34 mouse cellular contexts compared by ENCODE assay signal in genomic region chr6:36713329-36713728, GRCm38 (mm10).
A peak's percentile ranks its signal among the peaks of the same experiment; 100 is the strongest.
DNase-seq lines count a peak whose midpoint lies in the region; ATAC-seq and TF ChIP-seq lines count a peak whose summit lies in the region.
"Had no signal": no experiment of that assay in that cellular context is flagged by ENCODE, and none has a peak within 500 bp of the region (broad histone marks: within the 10 kb centered on the region; RNA-seq: fewer than 3 reads in every experiment).

No protein-coding gene starts in this region.

- no peak for TF ChIP-seq POLR2A in embryonic fibroblast, embryonic 13.5 days (IDR thresholded peaks at IDR 0.05; ENCODE audit: low read depth, low read length)

- WGBS in midbrain, embryonic 14.5 days: 86% methylated on average over 4 of the region's 4 CpGs
- WGBS in midbrain, embryonic 11.5 days: 89% methylated on average over 4 of the region's 4 CpGs
- WGBS in kidney, embryonic 15.5 days: 93% methylated on average over 4 of the region's 4 CpGs

- peaks cover 24% of the 10 kb centered on the region; the same call in 1 of the 2 replicates for H3K36me3 ChIP-seq in midbrain, embryonic 14.5 days (ENCODE audit: control insufficient read depth, insufficient read depth, low read length)
- H3K36me3 ChIP-seq in midbrain, embryonic 11.5 days (ENCODE audit: control insufficient read depth, insufficient read depth, low read length): no peaks in the 10 kb centered on the region
- H3K36me3 ChIP-seq in kidney, embryonic 15.5 days: peaks cover 38% of the 10 kb centered on the region
- H3K36me3 ChIP-seq: intestine, embryonic 15.5 days; liver, embryonic 13.5 days; stomach, embryonic 15.5 days had no signal

- H3K4me2 ChIP-seq in midbrain, embryonic 14.5 days (ENCODE audit: low read length): no peak overlapping the region
- no peak overlapping the region for H3K4me2 ChIP-seq in midbrain, embryonic 11.5 days
- H3K4me2 ChIP-seq in kidney, embryonic 15.5 days: no peak overlapping the region
- H3K4me2 ChIP-seq: heart, embryonic 13.5 days; hindbrain, embryonic 15.5 days; intestine, embryonic 15.5 days; limb, embryonic 15.5 days; liver, embryonic 13.5 days; midbrain, embryonic 15.5 days; neural tube, embryonic 13.5 days; stomach, embryonic 15.5 days had no signal

- no peak for TF ChIP-seq CTCF in embryonic fibroblast, embryonic 13.5 days (IDR thresholded peaks at IDR 0.05; ENCODE audit: borderline replicate concordance, insufficient read depth, low read length)

- H3K4me1 ChIP-seq in midbrain, embryonic 14.5 days (ENCODE audit: control insufficient read depth, insufficient read depth, low read length): no peaks in the 10 kb centered on the region
- no peaks in the 10 kb centered on the region for H3K4me1 ChIP-seq in midbrain, embryonic 11.5 days (ENCODE audit: control insufficient read depth, insufficient read depth, low read length)
- H3K4me1 ChIP-seq in embryonic fibroblast, embryonic 13.5 days (ENCODE audit: control insufficient read depth, insufficient read depth, low read length): no peaks in the 10 kb centered on the region
- no peaks in the 10 kb centered on the region for H3K4me1 ChIP-seq in kidney, embryonic 15.5 days
- H3K4me1 ChIP-seq: heart, embryonic 13.5 days; hindbrain, embryonic 15.5 days; intestine, embryonic 15.5 days; limb, embryonic 10.5 days; limb, embryonic 15.5 days; liver, embryonic 13.5 days; megakaryocyte, embryonic 14.5 days; midbrain, embryonic 15.5 days; neural tube, embryonic 13.5 days; stomach, embryonic 15.5 days had no signal

- DNase-seq in midbrain, embryonic 14.5 days: peak; percentile 10
- no peak for DNase-seq in midbrain, embryonic 11.5 days (ENCODE audit: low spot score, missing footprints)
- peak; percentile 51 for DNase-seq in NIH3T3 (ENCODE audit: low read depth)
- no peak for DNase-seq in urinary bladder, postnatal 10 days (ENCODE audit: low spot score)
- DNase-seq: adrenal gland, postnatal 25 days; cerebellum, adult 2 months; cerebellum, postnatal 36 days; gastrocnemius, adult 2 months; gastrocnemius, postnatal 36 days; heart, adult 2 months; heart, postnatal 10 days; kidney, adult 2 months; kidney, postnatal 4 days; layer of hippocampus, postnatal 36 days; liver, embryonic 13.5 days; lung, adult 18-20 months; lung, postnatal 4 days; right cerebral cortex, postnatal 25 days; thymus, postnatal 25 days had no signal

- H3K9ac ChIP-seq in midbrain, embryonic 14.5 days (replicated peaks; ENCODE audit: low read length): no peak overlapping the region
- no peak overlapping the region for H3K9ac ChIP-seq in midbrain, embryonic 11.5 days (ENCODE audit: low read length)
- no peak overlapping the region for H3K9ac ChIP-seq in kidney, embryonic 15.5 days
- H3K9ac ChIP-seq: heart, embryonic 13.5 days; hindbrain, embryonic 15.5 days; intestine, embryonic 15.5 days; limb, embryonic 15.5 days; liver, embryonic 13.5 days; midbrain, embryonic 15.5 days; neural tube, embryonic 13.5 days; stomach, embryonic 15.5 days had no signal

- H3K9me3 ChIP-seq in midbrain, embryonic 14.5 days (ENCODE audit: control insufficient read depth, low read length): no peaks in the 10 kb centered on the region
- H3K9me3 ChIP-seq in midbrain, embryonic 11.5 days (ENCODE audit: control insufficient read depth, low read length): no peaks in the 10 kb centered on the region
- no peaks in the 10 kb centered on the region for H3K9me3 ChIP-seq in kidney, embryonic 15.5 days (replicated peaks)
- H3K9me3 ChIP-seq: heart, embryonic 13.5 days; hindbrain, embryonic 15.5 days; intestine, embryonic 15.5 days; limb, embryonic 10.5 days; limb, embryonic 15.5 days; liver, embryonic 13.5 days; midbrain, embryonic 15.5 days; neural tube, embryonic 13.5 days; stomach, embryonic 15.5 days had no signal

- no peak for ATAC-seq in midbrain, embryonic 14.5 days (ENCODE audit: low FRiP score, low TSS enrichment)
- no peak for ATAC-seq in midbrain, embryonic 11.5 days (ENCODE audit: low FRiP score)
- ATAC-seq in kidney, embryonic 15.5 days (replicated peaks; ENCODE audit: low FRiP score): no peak
- ATAC-seq: forebrain, embryonic 16.5 days; intestine, embryonic 15.5 days; lung, postnatal 0 days; midbrain, embryonic 15.5 days had no signal

- H3K27me3 ChIP-seq in midbrain, embryonic 14.5 days (ENCODE audit: control insufficient read depth, insufficient read depth, low read length): no peaks in the 10 kb centered on the region
- H3K27me3 ChIP-seq in midbrain, embryonic 11.5 days (ENCODE audit: control insufficient read depth, insufficient read depth, low read length): no peaks in the 10 kb centered on the region
- H3K27me3 ChIP-seq in kidney, embryonic 15.5 days: no peaks in the 10 kb centered on the region
- H3K27me3 ChIP-seq: CH12.LX; heart, embryonic 13.5 days; hindbrain, embryonic 15.5 days; intestine, embryonic 15.5 days; limb, embryonic 15.5 days; liver, embryonic 13.5 days; megakaryocyte, embryonic 14.5 days; midbrain, embryonic 15.5 days; neural tube, embryonic 13.5 days; stomach, embryonic 15.5 days had no signal

- H3K4me3 ChIP-seq in midbrain, embryonic 14.5 days (replicated peaks; ENCODE audit: low read depth, low read length): no peak overlapping the region
- H3K4me3 ChIP-seq in midbrain, embryonic 11.5 days (ENCODE audit: low read depth, low read length): no peak overlapping the region
- no peak overlapping the region for H3K4me3 ChIP-seq in embryonic fibroblast, embryonic 13.5 days (ENCODE audit: insufficient read depth, low read length)
- H3K4me3 ChIP-seq in kidney, embryonic 15.5 days (replicated peaks): no peak overlapping the region
- H3K4me3 ChIP-seq: gastrocnemius, adult 2 months; heart, adult 2 months; heart, embryonic 13.5 days; hindbrain, embryonic 15.5 days; intestine, embryonic 15.5 days; limb, embryonic 10.5 days; limb, embryonic 15.5 days; liver, embryonic 13.5 days; megakaryocyte, embryonic 14.5 days; midbrain, embryonic 15.5 days; neural tube, embryonic 13.5 days; stomach, embryonic 15.5 days had no signal

- H3K27ac ChIP-seq in midbrain, embryonic 14.5 days (replicated peaks; ENCODE audit: low read depth, low read length): no peak overlapping the region
- H3K27ac ChIP-seq in midbrain, embryonic 11.5 days (ENCODE audit: low read depth, low read length): no peak overlapping the region
- 0 out of 2 replicates have a peak overlapping the region, but pooled peaks have one; percentile 11 for H3K27ac ChIP-seq in embryonic fibroblast, embryonic 13.5 days (ENCODE audit: insufficient read depth, low read length)
- H3K27ac ChIP-seq in kidney, embryonic 15.5 days: no peak overlapping the region
- H3K27ac ChIP-seq: gastrocnemius, adult 2 months; heart, adult 2 months; heart, embryonic 13.5 days; hindbrain, embryonic 15.5 days; intestine, embryonic 15.5 days; kidney, postnatal 0 days; limb, embryonic 10.5 days; limb, embryonic 15.5 days; liver, embryonic 13.5 days; midbrain, embryonic 15.5 days; neural tube, embryonic 13.5 days; stomach, embryonic 15.5 days had no signal

Comparison
In these comparisons a context has a peak if more than half of its experiments do, and no peak if none do; other contexts are left out.
1. DNase-seq: peak in midbrain, embryonic 14.5 days (single experiment) and NIH3T3 (single experiment); none in midbrain, embryonic 11.5 days (single experiment) and urinary bladder, postnatal 10 days (single experiment).